Mouse (Mus musculus): Measurements from ENCODE around the gene Ahcyl2. TPM values are rescaled to one million over a fixed set of nuclear protein-coding genes. Genes with fewer than 3 reads are reported as not detected.

The Ahcyl2 gene
- polyA plus RNA-seq (2012; rRNA removed) (20.8 and 23.3 TPM in 2 replicates), polyA plus RNA-seq (2014; fragmentation: Nextera tagmentation; extraction: Ambion mirVana) (20.8 and 21.6 TPM in 2 replicates)

DNA sequence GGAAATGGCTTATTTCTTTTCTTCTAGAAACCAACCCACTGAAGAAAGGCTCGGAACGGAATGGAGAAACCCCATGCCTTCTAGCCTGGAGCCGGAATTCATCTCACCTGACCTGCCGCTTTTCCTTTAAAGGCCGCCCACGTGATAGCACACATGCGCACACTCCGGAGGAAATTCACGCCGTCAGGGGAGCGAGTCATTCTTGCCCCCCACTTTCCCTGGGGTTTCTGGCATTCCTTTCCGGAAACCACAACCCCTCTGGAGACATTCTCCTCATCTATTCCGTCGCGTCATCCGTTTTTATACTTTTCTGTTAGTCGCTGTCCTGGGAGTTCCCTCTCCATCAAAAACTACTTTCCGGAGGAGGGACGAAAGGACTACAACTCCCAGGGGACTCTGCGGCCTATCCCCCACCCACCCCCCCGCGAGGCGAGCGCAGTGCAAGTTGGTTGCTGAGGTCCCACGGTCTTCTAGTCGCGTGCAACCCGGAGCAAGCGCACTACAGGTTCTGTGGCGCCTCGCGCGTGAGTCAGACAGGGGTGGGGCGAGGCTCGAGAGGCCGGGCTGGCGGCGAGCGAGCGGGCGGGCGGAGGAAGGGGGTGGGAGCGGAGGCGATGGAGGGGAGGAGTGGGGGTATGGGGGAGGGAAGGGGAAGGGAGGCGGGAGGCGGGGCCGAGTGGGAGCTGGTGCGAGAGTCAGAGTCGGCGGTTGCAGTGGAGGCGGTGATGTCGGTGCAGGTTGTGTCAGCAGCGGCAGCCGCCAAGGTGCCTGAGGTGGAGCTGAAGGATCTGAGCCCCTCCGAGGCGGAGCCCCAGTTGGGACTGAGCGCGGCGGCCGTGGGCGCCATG is at the start of gene Ahcyl2:
TSS of gene Ahcyl2 (plus strand) at position 199 of the 848 bp plus-strand sequence.
- Histone ChIP-seq H3K36me3 (ENCODE audit: control insufficient read depth, insufficient read depth, low read length) (no peaks in the 10 kb centered on the region), H3K27ac (replicated peaks; ENCODE audit: low read depth, low read length) (peak within 1 kb of the TSS; percentile 85), H3K9me3 (ENCODE audit: control insufficient read depth, low read length) (no peaks in the 10 kb centered on the region), H3K27me3 (ENCODE audit: control insufficient read depth, insufficient read depth, low read length) (no peaks in the 10 kb centered on the region), H3K4me2 (replicated peaks; ENCODE audit: low read depth, low read length, severe bottlenecking) (peak within 1 kb of the TSS; percentile 65), H3K9ac (ENCODE audit: low read depth, low read length, severe bottlenecking) (peak within 1 kb of the TSS; percentile 81), H3K4me1 (ENCODE audit: control insufficient read depth, insufficient read depth, low read length) (peaks cover 4% of the 10 kb centered on the region; the same call in 1 of the 2 replicates), H3K4me3 (replicated peaks; ENCODE audit: low read length) (peak within 1 kb of the TSS; percentile 84)
- ATAC-seq (ENCODE audit: low FRiP score, low read depth), result peak; percentile 98
- under 1% methylated on average over 38 of the region's 61 CpGs for WGBS
- peak; percentile 84; the same call in 1 of the 2 replicates for TF ChIP-seq POLR2A (IDR thresholded peaks at IDR 0.05; ENCODE audit: borderline replicate concordance, extremely low read depth, insufficient read depth, insufficient read length)
- peak; percentile 96 for DNase-seq (ENCODE audit: low spot score)

DNA sequence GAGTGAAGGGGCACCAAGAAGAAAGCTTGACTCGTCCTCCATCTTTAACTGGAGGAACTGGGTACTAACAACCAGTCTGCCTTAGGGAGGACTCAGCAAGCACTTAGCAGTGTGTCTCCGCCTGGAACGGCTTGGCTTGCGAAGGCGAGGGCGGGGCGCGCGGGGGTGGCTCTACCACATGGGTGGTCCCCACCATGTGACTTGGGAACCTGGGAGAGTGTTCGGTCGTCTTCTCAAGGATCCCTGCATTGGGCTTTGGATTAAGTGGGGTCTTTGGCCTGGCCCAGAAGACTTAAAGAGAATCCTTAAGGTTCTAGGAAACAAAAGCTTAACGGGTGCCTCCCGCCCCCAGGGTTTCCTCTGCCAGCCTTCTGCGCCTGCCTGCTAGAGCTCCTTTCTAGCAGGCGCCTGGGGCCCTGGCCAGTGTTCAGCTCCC is 48.9 kb upstream of the Ahcyl2 start:
- TF ChIP-seq POLR2A (IDR thresholded peaks at IDR 0.05; ENCODE audit: borderline replicate concordance, extremely low read depth, insufficient read depth, insufficient read length), result no peak
- no peaks in the 10 kb centered on the region for H3K36me3 ChIP-seq (ENCODE audit: control insufficient read depth, insufficient read depth, low read length)
- peak overlapping the region; percentile 84 for H3K27ac ChIP-seq (replicated peaks; ENCODE audit: low read depth, low read length)
- H3K4me3 ChIP-seq (replicated peaks; ENCODE audit: low read length), result peak overlapping the region; percentile 37
- DNase-seq (ENCODE audit: low spot score), result peak; percentile 66
- 1% methylated on average over 15 of the region's 15 CpGs for WGBS
- H3K27me3 ChIP-seq (ENCODE audit: control insufficient read depth, insufficient read depth, low read length), result no peaks in the 10 kb centered on the region
- H3K4me2 ChIP-seq (replicated peaks; ENCODE audit: low read depth, low read length, severe bottlenecking), result peak overlapping the region; percentile 66
- no peaks in the 10 kb centered on the region for H3K9me3 ChIP-seq (ENCODE audit: control insufficient read depth, low read length)
- H3K9ac ChIP-seq (ENCODE audit: low read depth, low read length, severe bottlenecking), result peak overlapping the region; percentile 48
- peaks cover 23% of the 10 kb centered on the region for H3K4me1 ChIP-seq (ENCODE audit: control insufficient read depth, insufficient read depth, low read length)
- peak; percentile 84 for ATAC-seq (ENCODE audit: low FRiP score, low read depth)

DNA sequence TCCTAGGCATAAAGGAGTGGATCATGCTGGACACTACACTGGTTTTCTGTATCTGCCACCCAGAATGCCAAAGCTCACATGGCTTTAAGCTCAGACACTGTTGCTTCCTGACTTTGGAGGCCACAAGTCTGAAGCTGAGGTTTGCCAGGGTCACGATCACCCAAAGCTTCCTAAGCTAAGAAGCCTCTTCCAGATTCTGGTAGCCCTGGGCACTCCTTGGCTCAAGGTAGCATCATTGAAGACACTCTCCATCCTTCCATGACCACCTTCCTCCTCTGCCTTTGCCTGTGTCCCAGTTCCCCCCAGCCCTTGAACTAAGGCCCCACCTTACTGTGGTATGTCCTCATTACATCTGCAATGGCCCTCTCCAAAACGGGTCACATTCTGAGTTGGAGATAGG is 45.9 kb upstream of the Ahcyl2 start:
- no peak for TF ChIP-seq POLR2A (IDR thresholded peaks at IDR 0.05; ENCODE audit: borderline replicate concordance, extremely low read depth, insufficient read depth, insufficient read length)
- WGBS, result 65% methylated on average over 2 of the region's 2 CpGs

DNA sequence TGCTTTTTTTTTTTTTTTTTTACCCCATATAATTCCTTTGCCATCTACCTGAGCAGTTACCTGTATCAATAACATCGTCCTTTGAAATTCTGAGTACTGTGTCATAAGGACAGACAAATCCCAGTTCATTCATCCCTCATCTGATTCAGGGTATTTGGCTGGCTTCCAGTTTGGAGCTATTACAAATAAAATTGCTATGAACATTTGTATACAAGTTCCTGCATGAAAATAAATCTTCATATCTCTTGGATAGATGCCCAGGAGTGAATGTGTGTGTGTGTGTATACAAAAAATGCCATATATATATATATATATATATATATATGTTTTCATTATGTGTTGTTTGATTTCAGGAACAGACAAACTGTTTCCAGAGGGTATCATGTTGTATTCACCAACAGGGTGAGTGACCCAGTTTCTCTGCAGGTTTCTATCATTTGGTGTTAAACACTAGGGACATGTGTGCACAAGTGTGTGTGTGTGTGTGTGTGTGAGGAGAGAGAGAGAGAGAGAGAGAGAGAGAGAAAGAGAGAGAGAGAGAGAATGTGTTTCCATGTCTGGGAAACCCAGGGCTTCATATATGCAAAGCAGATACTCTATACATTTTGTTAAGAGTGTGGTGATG is 41.1 kb upstream of the Ahcyl2 start:
- ATAC-seq (ENCODE audit: low FRiP score, low read depth), result no peak
- H3K4me2 ChIP-seq (replicated peaks; ENCODE audit: low read depth, low read length, severe bottlenecking), result no peak overlapping the region
- no peak for TF ChIP-seq POLR2A (IDR thresholded peaks at IDR 0.05; ENCODE audit: borderline replicate concordance, extremely low read depth, insufficient read depth, insufficient read length)

More for the DNA sequence above, 45.9 kb upstream of the Ahcyl2 start:
- no peak overlapping the region for H3K4me2 ChIP-seq (replicated peaks; ENCODE audit: low read depth, low read length, severe bottlenecking)
- ATAC-seq (ENCODE audit: low FRiP score, low read depth) (no peak), DNase-seq (ENCODE audit: low spot score) (no peak)
- no peaks in the 10 kb centered on the region for H3K27me3 ChIP-seq (ENCODE audit: control insufficient read depth, insufficient read depth, low read length)
- no peaks in the 10 kb centered on the region for H3K9me3 ChIP-seq (ENCODE audit: control insufficient read depth, low read length)
- H3K4me3 ChIP-seq (replicated peaks; ENCODE audit: low read length), result no peak overlapping the region
- no peak overlapping the region for H3K27ac ChIP-seq (replicated peaks; ENCODE audit: low read depth, low read length)
- H3K36me3 ChIP-seq (ENCODE audit: control insufficient read depth, insufficient read depth, low read length), result no peaks in the 10 kb centered on the region
- H3K9ac ChIP-seq (ENCODE audit: low read depth, low read length, severe bottlenecking), result no peak overlapping the region
- peaks cover 20% of the 10 kb centered on the region for H3K4me1 ChIP-seq (ENCODE audit: control insufficient read depth, insufficient read depth, low read length)

GRCm38 (mm10) chr6:29728035-29728434 is 39.8 kb upstream of the Ahcyl2 start:
- no peaks in the 10 kb centered on the region for H3K36me3 ChIP-seq (ENCODE audit: control insufficient read depth, insufficient read depth, low read length)
- no peaks in the 10 kb centered on the region for H3K4me1 ChIP-seq (ENCODE audit: control insufficient read depth, insufficient read depth, low read length)
- TF ChIP-seq POLR2A (IDR thresholded peaks at IDR 0.05; ENCODE audit: borderline replicate concordance, extremely low read depth, insufficient read depth, insufficient read length), result no peak
- ATAC-seq (ENCODE audit: low FRiP score, low read depth) (no peak), DNase-seq (ENCODE audit: low spot score) (no peak)
- no peak overlapping the region for H3K27ac ChIP-seq (replicated peaks; ENCODE audit: low read depth, low read length)
- no peaks in the 10 kb centered on the region for H3K27me3 ChIP-seq (ENCODE audit: control insufficient read depth, insufficient read depth, low read length)
- no peaks in the 10 kb centered on the region for H3K9me3 ChIP-seq (ENCODE audit: control insufficient read depth, low read length)
- no peak overlapping the region for H3K9ac ChIP-seq (ENCODE audit: low read depth, low read length, severe bottlenecking)
- H3K4me3 ChIP-seq (replicated peaks; ENCODE audit: low read length), result no peak overlapping the region
- H3K4me2 ChIP-seq (replicated peaks; ENCODE audit: low read depth, low read length, severe bottlenecking), result no peak overlapping the region
- WGBS, result 83% methylated on average over 3 of the region's 3 CpGs

More for the DNA sequence above, 41.1 kb upstream of the Ahcyl2 start:
- Histone ChIP-seq H3K27ac (replicated peaks; ENCODE audit: low read depth, low read length) (no peak overlapping the region), H3K4me3 (replicated peaks; ENCODE audit: low read length) (no peak overlapping the region), H3K9me3 (ENCODE audit: control insufficient read depth, low read length) (no peaks in the 10 kb centered on the region), H3K4me1 (ENCODE audit: control insufficient read depth, insufficient read depth, low read length) (no peaks in the 10 kb centered on the region), H3K9ac (ENCODE audit: low read depth, low read length, severe bottlenecking) (no peak overlapping the region), H3K36me3 (ENCODE audit: control insufficient read depth, insufficient read depth, low read length) (no peaks in the 10 kb centered on the region), H3K27me3 (ENCODE audit: control insufficient read depth, insufficient read depth, low read length) (no peaks in the 10 kb centered on the region)
- no peak for DNase-seq (ENCODE audit: low spot score)
- WGBS, result 67% methylated on average over 1 of the region's 1 CpGs
